Mouse (Mus musculus) erythroblast, embryonic 14.5 days (primary cell): ENCODE data around the gene Lhfp.

Experiments used
- GATA1 ChIP-seq: IDR thresholded peaks from 2 replicates; pipeline ENCODE4 v1.6.1; 2012; ENCODE audit warnings: low read length, inconsistent platforms, mixed read lengths
- TAL1 ChIP-seq: IDR thresholded peaks from 3 replicates; pipeline ENCODE4 v1.6.1; 2012; ENCODE audit warnings: low read length, inconsistent platforms, mixed read lengths

DNA sequence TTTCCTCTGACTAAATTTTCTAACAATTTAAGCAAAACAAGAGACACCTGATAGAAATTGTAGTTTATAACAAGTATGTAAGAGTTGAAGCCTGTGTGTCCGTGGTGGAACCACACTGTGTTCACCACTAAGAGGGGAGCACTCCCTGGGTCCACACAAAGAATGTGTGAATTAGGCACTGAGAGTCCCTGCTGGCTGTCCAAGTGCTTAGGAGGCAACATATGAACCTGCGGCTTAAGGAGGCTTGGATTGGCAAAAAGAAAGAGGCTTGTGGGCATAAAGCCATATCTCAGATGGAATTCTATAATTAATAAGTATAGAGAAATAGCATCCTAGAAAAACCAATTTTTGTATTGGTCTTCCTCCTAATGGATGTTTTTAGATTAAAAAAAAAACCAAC is 104.2 kb downstream of the Lhfp start:
- TF ChIP-seq GATA1 (no peak), TAL1 (no peak)
